In genomic region chr17:71195633-71196391, GRCm38 (mm10) we compare ENCODE assay signal across 8 mouse cellular contexts. TPM values are rescaled to one million over a fixed set of nuclear protein-coding genes. Genes with fewer than 3 reads are reported as not detected.
A peak's percentile ranks its signal among the peaks of the same experiment; 100 is the strongest.
DNase-seq lines count a peak whose midpoint lies in the region; TF ChIP-seq lines count a peak whose summit lies in the region.

No protein-coding gene starts in this region.

- no peaks in the 10 kb centered on the region for H3K27me3 ChIP-seq in liver, adult 2 months (ENCODE audit: control insufficient read depth, insufficient read depth, low read length)
- H3K27me3 ChIP-seq in myocyte (ENCODE audit: control insufficient read depth, insufficient read depth, insufficient read length): no peaks in the 10 kb centered on the region

- no peaks in the 10 kb centered on the region for H3K36me3 ChIP-seq in liver, adult 2 months (ENCODE audit: control insufficient read depth, insufficient read depth, low read length)
- no peaks in the 10 kb centered on the region for H3K36me3 ChIP-seq in myocyte (ENCODE audit: control insufficient read depth, insufficient read depth)

- intact Hi-C loops in heart, postnatal 14 days (cut with DNase I): loop anchor here (1.0 to 10.0 kb wide), 5 partner anchors 104 to 491 kb away; no protein-coding TSS in a partner anchor

- no peak for TF ChIP-seq POLR2A in liver, adult 2 months (IDR thresholded peaks at IDR 0.05; ENCODE audit: extremely low read depth, insufficient read depth, low read length)
- no peak for TF ChIP-seq POLR2A in myocyte (IDR thresholded peaks at IDR 0.05; ENCODE audit: insufficient read length, low read depth)

- H3K4me1 ChIP-seq in liver, adult 2 months (ENCODE audit: control insufficient read depth, insufficient read depth, low read length): peaks cover 31% of the 10 kb centered on the region

- 11% methylated on average over 10 of the region's 10 CpGs for WGBS in liver, adult 2 months

- peaks cover 55% of the 10 kb centered on the region for H3K79me2 ChIP-seq in liver, adult 2 months (ENCODE audit: control insufficient read depth, insufficient read depth, low read length)
- peaks cover 93% of the 10 kb centered on the region for H3K79me2 ChIP-seq in myocyte (ENCODE audit: control insufficient read depth, insufficient read depth)

- H3ac ChIP-seq in myocyte (ENCODE audit: control insufficient read depth, insufficient read length): no peak overlapping the region

- H3K4me2 ChIP-seq in myocyte (ENCODE audit: low read depth): peak overlapping the region; percentile 28

- peak; percentile 23; the same call in 1 of the 2 replicates for TF ChIP-seq CTCF in liver, adult 2 months (IDR thresholded peaks at IDR 0.05; ENCODE audit: low read depth, low read length)

- H3K9ac ChIP-seq in liver, adult 2 months (ENCODE audit: low read depth, low read length): peak overlapping the region; percentile 77

- peak; percentile 34 for DNase-seq in gastrocnemius, adult 18-20 months (ENCODE audit: low spot score)
- DNase-seq in gastrocnemius, adult 8-10 months (ENCODE audit: low spot score in 2 of 2): no peak
- DNase-seq in CD8-positive naive resting alpha-beta T cell, adult 2 months (ENCODE audit: low read depth in 2 of 2, low spot score in 2 of 2): peak; percentile 18 to 38
- peak; percentile 41 to 56 for DNase-seq in cerebellum, postnatal 25 days
- peak; percentile 48 to 52 for DNase-seq in heart, postnatal 14 days
- peak; percentile 73 for DNase-seq in liver, adult 2 months (ENCODE audit: extremely low read depth, low read depth, low spot score)
- no peak for DNase-seq in frontal cortex, postnatal 36 days (ENCODE audit: low spot score in 2 of 2)

- H3K27ac ChIP-seq in liver, adult 2 months (replicated peaks; ENCODE audit: insufficient read depth, low read depth, low read length): peak overlapping the region; percentile 83

- H3K4me3 ChIP-seq in liver, adult 2 months (ENCODE audit: insufficient read depth, low read depth, low read length): peak overlapping the region; percentile 41
- H3K4me3 ChIP-seq in myocyte: no peak overlapping the region

TF ChIP-seq in myocyte, 11 proteins besides CTCF, POLR2A, EP300 and RAD21:
- TF ChIP-seq SRF (IDR thresholded peaks at IDR 0.05; ENCODE audit: control insufficient read depth, insufficient read length, low read depth) (no peak), E2F4 (IDR thresholded peaks at IDR 0.05; ENCODE audit: insufficient read depth) (no peak), MYOD1 (IDR thresholded peaks at IDR 0.05; ENCODE audit: control insufficient read depth in 1 of 3, insufficient read length in 2 of 3, low read depth in 2 of 3) (no peak), REST (IDR thresholded peaks at IDR 0.05; ENCODE audit: insufficient read depth, insufficient read length) (no peak), USF1 (IDR thresholded peaks at IDR 0.05; ENCODE audit: low read depth) (no peak), POLR2AphosphoS2 (IDR thresholded peaks at IDR 0.05; ENCODE audit: insufficient read length, low read depth) (no peak), TCF12 (IDR thresholded peaks at IDR 0.05; ENCODE audit: insufficient read depth, poor library complexity, severe bottlenecking) (no peak), MYOG (IDR thresholded peaks at IDR 0.05; ENCODE audit: control insufficient read depth in 1 of 3, insufficient read depth in 1 of 3, insufficient read length in 2 of 3, low read depth in 2 of 3) (no peak), TCF3 (IDR thresholded peaks at IDR 0.05; ENCODE audit: insufficient read length, low read depth) (no peak), MAX (IDR thresholded peaks at IDR 0.05; ENCODE audit: low read depth) (no peak), CEBPB (IDR thresholded peaks at IDR 0.05; ENCODE audit: insufficient read depth, poor library complexity, severe bottlenecking) (no peak)

RNA-seq across cellular contexts. Expression of gene Lpin2, which starts 13.5 kb away (rescaled TPM):
- total RNA-seq in gastrocnemius, adult 18-20 months (2021): 1 to 10 TPM; 3.0 to 6.3 TPM
- 1 to 10 TPM; 1.6 to 4.9 (median 3.3) TPM for total RNA-seq in gastrocnemius, adult 8-10 months (2022)
- total RNA-seq in heart, postnatal 14 days (2021): 10 to 100 TPM; 11.0 to 11.4 TPM
- 314 and 342 TPM in 2 replicates for total RNA-seq in liver, adult 2 months (2014; rRNA removed)
- 22.4 and 24.9 TPM in 2 replicates for polyA plus RNA-seq in liver, adult 2 months (2012; rRNA removed)
- 6.4 TPM for polyA plus RNA-seq in myocyte (2012; fragmentation: generic; extraction: Trizol)

Comparison
In these comparisons a context has a peak if more than half of its experiments do, and no peak if none do; other contexts are left out.
1. DNase-seq: peak in gastrocnemius, adult 18-20 months (single experiment), CD8-positive naive resting alpha-beta T cell, adult 2 months (2 of 2), cerebellum, postnatal 25 days (2 of 2), heart, postnatal 14 days (2 of 2) and liver, adult 2 months (single experiment); none in gastrocnemius, adult 8-10 months (0 of 2) and frontal cortex, postnatal 36 days (0 of 2).
2. RNA of gene Lpin2, which starts 13.5 kb away (total RNA-seq): 314 to 342 TPM in liver, adult 2 months; 11.0 to 11.4 TPM in heart, postnatal 14 days, 3.0 to 6.3 TPM in gastrocnemius, adult 18-20 months and 1.6 to 4.9 TPM in gastrocnemius, adult 8-10 months; every median in the first group is over 10 times any median in the second.